Mouse (Mus musculus) spleen, postnatal 14 days (tissue): ENCODE results near the gene Syt2.

Source experiments
- DNase-seq, 2 experiments: peaks; one replicate each; pipeline ENCODE4 v3.0.0; 2021 to 2022; ENCODE audit warnings: low spot score in 2 of 2

Syt2 gene

GRCm38 (mm10) chr1:134646261-134646962 lies at the start of gene Syt2:
Gene Syt2, plus strand, starts transcription at chr1:134646677.
- DNase-seq, result no peak

- DNase-seq, result no peak
These were observed 49.0 kb upstream of the Syt2 start for GRCm38 (mm10) chr1:134597339-134598054.

GRCm38 (mm10) chr1:134604086-134604485 lies 42.4 kb upstream of the Syt2 start:
- DNase-seq, result no peak

- DNase-seq, result no peak
These were observed 40.8 kb upstream of the Syt2 start for GRCm38 (mm10) chr1:134605670-134606069.

- no peak for DNase-seq
These were observed 40.1 kb upstream of the Syt2 start for GRCm38 (mm10) chr1:134606381-134606780.

- DNase-seq, result no peak
These were observed 39.2 kb upstream of the Syt2 start for GRCm38 (mm10) chr1:134607279-134607678.

- no peak for DNase-seq
These were observed 37.3 kb upstream of the Syt2 start for GRCm38 (mm10) chr1:134609172-134609571.

GRCm38 (mm10) chr1:134614554-134614953 lies 31.9 kb upstream of the Syt2 start:
- DNase-seq, result no peak

- no peak for DNase-seq
These were observed 31.5 kb upstream of the Syt2 start for GRCm38 (mm10) chr1:134614988-134615387.

- DNase-seq, result no peak
These were observed 28.8 kb upstream of the Syt2 start for GRCm38 (mm10) chr1:134617656-134618055.

- no peak for DNase-seq
These were observed 21.2 kb upstream of the Syt2 start for GRCm38 (mm10) chr1:134625325-134625724.

- no peak for DNase-seq
These were observed 17.0 kb upstream of the Syt2 start for GRCm38 (mm10) chr1:134629455-134629854.

GRCm38 (mm10) chr1:134634296-134634695 lies 12.2 kb upstream of the Syt2 start:
- DNase-seq, result no peak

- DNase-seq, result no peak
These were observed 10.2 kb upstream of the Syt2 start for GRCm38 (mm10) chr1:134636245-134636644.

GRCm38 (mm10) chr1:134636684-134637083 lies 9.8 kb upstream of the Syt2 start:
- DNase-seq, result peak in 1 of 2 experiments; percentile 23

- no peak for DNase-seq
These were observed 8.4 kb upstream of the Syt2 start for GRCm38 (mm10) chr1:134638041-134638440.

- no peak for DNase-seq
These were observed 8.0 kb upstream of the Syt2 start for GRCm38 (mm10) chr1:134638522-134638921.

- DNase-seq, result no peak
These were observed 7.0 kb upstream of the Syt2 start for GRCm38 (mm10) chr1:134639460-134639859.

- DNase-seq, result no peak
These were observed 5.0 kb upstream of the Syt2 start for GRCm38 (mm10) chr1:134641507-134641906.

- DNase-seq, result no peak
These were observed 2.8 kb upstream of the Syt2 start for GRCm38 (mm10) chr1:134643702-134644101.

- DNase-seq, result no peak
These were observed 873 bp upstream of the Syt2 start for GRCm38 (mm10) chr1:134645408-134646200.

- DNase-seq, result no peak
These were observed 446 bp downstream of the Syt2 start for GRCm38 (mm10) chr1:134646963-134647282.

- DNase-seq, result no peak
These were observed 1.1 kb downstream of the Syt2 start for GRCm38 (mm10) chr1:134647591-134647990.
